Comparison of ENCODE assay signal across 21 mouse cellular contexts in the genomic region with DNA sequence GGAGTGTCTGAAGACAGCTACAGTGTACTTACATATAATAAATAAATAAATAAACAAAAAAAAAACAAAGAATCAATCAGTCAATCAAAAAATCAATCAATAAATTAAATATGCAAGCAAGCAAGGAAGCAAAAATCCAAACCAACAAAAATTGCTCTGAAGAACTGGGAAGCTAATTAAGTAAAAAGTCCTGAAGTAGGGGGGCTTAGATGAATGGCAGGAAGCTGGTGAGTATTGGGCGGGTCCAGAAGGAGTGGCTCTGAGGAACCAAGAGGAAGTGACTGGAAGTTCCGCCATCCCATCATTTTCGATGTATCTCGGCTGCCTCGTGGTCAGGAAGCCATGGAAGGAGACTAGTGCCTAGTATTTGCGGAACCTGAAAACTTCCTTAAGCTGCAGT. TPM values are rescaled to one million over a fixed set of nuclear protein-coding genes. Genes with fewer than 3 reads are reported as not detected.
"Had no signal": no experiment of that assay in that cellular context is flagged by ENCODE, and none has a peak within 500 bp of the region (broad histone marks: within the 10 kb centered on the region; RNA-seq: fewer than 3 reads in every experiment).

TSS of gene Rex2 (plus strand) at position 301 of the 400 bp plus-strand sequence.

RNA-seq across cellular contexts. Expression of gene Rex2, which starts in this region (rescaled TPM):
- total RNA-seq: hematopoietic stem cell, adult 5-6 weeks; hindbrain, postnatal 0 days; layer of hippocampus, adult 2 months had no signal
- polyA plus RNA-seq: heart, embryonic 11.5 days; heart, embryonic 12.5 days; heart, embryonic 13.5 days; heart, embryonic 14.5 days; heart, embryonic 15.5 days; heart, postnatal 0 days; hindbrain, embryonic 11.5 days; hindbrain, embryonic 13.5 days; hindbrain, embryonic 14.5 days; hindbrain, embryonic 16.5 days; hindbrain, postnatal 0 days; intestine, embryonic 14.5 days; intestine, embryonic 15.5 days; intestine, embryonic 16.5 days; intestine, postnatal 0 days; kidney, embryonic 14.5 days; kidney, embryonic 16.5 days; kidney, postnatal 0 days; large intestine, adult 2 months had no signal
